Mouse (Mus musculus) MEL (cell line): ENCODE results near the gene Ppp1r27. TPM values are rescaled to one million over a fixed set of nuclear protein-coding genes. Genes with fewer than 3 reads are reported as not detected.

ENCODE experiments used
- DNase-seq: peaks from one replicate; pipeline ENCODE4 v3.0.0; 2011; ENCODE audit warnings: low read depth, low spot score
- H3K27ac ChIP-seq: 2 replicates; pipeline ENCODE4 v1.5.1; 2012; ENCODE audit warnings: low read depth, mild to moderate bottlenecking, control low read depth, low read length, moderate library complexity; ENCODE audit not compliant: control insufficient read depth
- H3K27me3 ChIP-seq, 2 experiments: fragments of 150-350 bp in 1 of 2; sonication (generic) in 1 of 2; 2 replicates each; pipeline ENCODE4 v1.6.1; 2012; ENCODE audit warnings: low read length in 2 of 2, mild to moderate bottlenecking in 2 of 2, improper control_type of control experiment in 1 of 2, moderate library complexity in 1 of 2; ENCODE audit not compliant: insufficient read depth in 2 of 2, control insufficient read depth in 1 of 2
- H3K36me3 ChIP-seq, 2 experiments: 2 replicates each; pipeline ENCODE4 v1.6.1; 2012 to 2014; ENCODE audit warnings: low read length in 2 of 2, improper control_type of control experiment in 1 of 2, inconsistent platforms in 1 of 2, mild to moderate bottlenecking in 1 of 2; ENCODE audit not compliant: insufficient read depth in 2 of 2, control insufficient read depth in 1 of 2
- H3K4me1 ChIP-seq, 2 experiments: fragments of 150-350 bp in 1 of 2; sonication (generic) in 1 of 2; 2 replicates each; pipeline ENCODE4 v1.6.1; 2012; ENCODE audit warnings: low read length in 2 of 2, improper control_type of control experiment in 1 of 2, mild to moderate bottlenecking in 1 of 2; ENCODE audit not compliant: insufficient read depth in 2 of 2, control insufficient read depth in 1 of 2
- H3K4me3 ChIP-seq, 2 experiments: fragments of 150-350 bp in 1 of 2; sonication (generic) in 1 of 2; 2 replicates each; pipeline ENCODE4 v1.5.1; 2012; ENCODE audit warnings: low read depth in 2 of 2, low read length in 2 of 2, mild to moderate bottlenecking in 2 of 2, moderate library complexity in 2 of 2, control low read depth in 1 of 2, improper control_type of control experiment in 1 of 2; ENCODE audit not compliant: control insufficient read depth in 1 of 2, insufficient read depth in 1 of 2
- H3K79me2 ChIP-seq: 2 replicates; pipeline ENCODE4 v1.6.1; 2012; ENCODE audit warnings: mild to moderate bottlenecking, low read length, moderate library complexity; ENCODE audit not compliant: control insufficient read depth, poor library complexity, insufficient read depth
- H3K9ac ChIP-seq: 2 replicates; pipeline ENCODE4 v1.6.1; 2012; ENCODE audit warnings: low read depth, mild to moderate bottlenecking, control low read depth, low read length, moderate library complexity; ENCODE audit not compliant: control insufficient read depth, poor library complexity, severe bottlenecking
- H3K9me3 ChIP-seq: fragments of 150-350 bp; sonication (generic); replicated peaks from 2 replicates; pipeline ENCODE4 v1.6.1; 2012; ENCODE audit warnings: mild to moderate bottlenecking, low read length, improper control_type of control experiment, moderate library complexity; ENCODE audit not compliant: insufficient read depth
- BHLHE40 ChIP-seq: IDR thresholded peaks from 2 replicates; pipeline ENCODE4 v1.6.1; 2012; ENCODE audit warnings: low read depth, mild to moderate bottlenecking, inconsistent platforms, low read length, improper control_type of control experiment, borderline replicate concordance
- CHD1 ChIP-seq: IDR thresholded peaks from 2 replicates; pipeline ENCODE4 v1.6.1; 2012; ENCODE audit warnings: low read depth, mild to moderate bottlenecking, inconsistent platforms, low read length, improper control_type of control experiment
- CTCF ChIP-seq, 3 experiments: IDR thresholded peaks in 2 of 3; conservative IDR thresholded peaks in 1 of 3; 2 replicates each; pipeline ENCODE4 v1.5.1; 2011 to 2012; ENCODE audit warnings: low read length in 3 of 3, low read depth in 2 of 3, mild to moderate bottlenecking in 2 of 3, improper control_type of control experiment in 1 of 3, inconsistent platforms in 1 of 3, mixed read lengths in 1 of 3, moderate library complexity in 1 of 3; ENCODE audit not compliant: control insufficient read depth in 1 of 3, insufficient read depth in 1 of 3, poor library complexity in 1 of 3, severe bottlenecking in 1 of 3
- ELF1 ChIP-seq: IDR thresholded peaks from 2 replicates; pipeline ENCODE4 v1.6.1; 2014; ENCODE audit warnings: low read depth, mild to moderate bottlenecking, inconsistent platforms, low read length, improper control_type of control experiment, moderate library complexity
- ETS1 ChIP-seq: IDR thresholded peaks from 2 replicates; pipeline ENCODE4 v1.6.1; 2012; ENCODE audit warnings: low read depth, mild to moderate bottlenecking, inconsistent platforms, low read length, improper control_type of control experiment, moderate library complexity
- GATA1 ChIP-seq: IDR thresholded peaks from 2 replicates; pipeline ENCODE4 v1.6.1; 2011; ENCODE audit warnings: low read depth, low read length, improper control_type of control experiment
- HCFC1 ChIP-seq: IDR thresholded peaks from 2 replicates; pipeline ENCODE4 v1.6.1; 2012; ENCODE audit warnings: low read depth, mild to moderate bottlenecking, inconsistent platforms, low read length, improper control_type of control experiment, moderate library complexity
- MAFK ChIP-seq: IDR thresholded peaks from 2 replicates; pipeline ENCODE4 v1.6.1; 2011; ENCODE audit warnings: low read depth, mild to moderate bottlenecking, low read length, improper control_type of control experiment, borderline replicate concordance
- NELFE ChIP-seq: IDR thresholded peaks from 2 replicates; pipeline ENCODE4 v1.6.1; 2011; ENCODE audit warnings: low read depth, low read length, improper control_type of control experiment
- POLR2A ChIP-seq, 2 experiments: IDR thresholded peaks; 2 replicates each; pipeline ENCODE4 v1.6.1; 2011 to 2012; ENCODE audit warnings: low read length in 2 of 2, mild to moderate bottlenecking in 2 of 2, control low read depth in 1 of 2, improper control_type of control experiment in 1 of 2, low read depth in 1 of 2, moderate library complexity in 1 of 2; ENCODE audit not compliant: control insufficient read depth in 1 of 2, insufficient read depth in 1 of 2, poor library complexity in 1 of 2
- POLR2AphosphoS2 ChIP-seq: IDR thresholded peaks from 2 replicates; pipeline ENCODE4 v1.6.1; 2011; ENCODE audit warnings: low read length, improper control_type of control experiment
- RAD21 ChIP-seq: IDR thresholded peaks from 2 replicates; pipeline ENCODE4 v1.6.1; 2011; ENCODE audit warnings: mild to moderate bottlenecking, low read depth, low read length, improper control_type of control experiment
- RCOR1 ChIP-seq: IDR thresholded peaks from 2 replicates; pipeline ENCODE4 v1.6.1; 2012; ENCODE audit warnings: low read depth, mild to moderate bottlenecking, inconsistent platforms, low read length, improper control_type of control experiment
- SIN3A ChIP-seq: IDR thresholded peaks from 2 replicates; pipeline ENCODE4 v1.6.1; 2012; ENCODE audit warnings: low read length, improper control_type of control experiment, inconsistent platforms
- TAL1 ChIP-seq: IDR thresholded peaks from 2 replicates; pipeline ENCODE4 v1.6.1; 2012; ENCODE audit warnings: mild to moderate bottlenecking, inconsistent platforms, low read length, moderate library complexity, mixed read lengths
- TBP ChIP-seq: IDR thresholded peaks from 2 replicates; pipeline ENCODE4 v1.8.0; 2011; ENCODE audit warnings: low read depth, low read length, improper control_type of control experiment
- TCF12 ChIP-seq: IDR thresholded peaks from 2 replicates; pipeline ENCODE4 v1.6.1; 2014; ENCODE audit warnings: low read depth, mild to moderate bottlenecking, inconsistent platforms, low read length, improper control_type of control experiment, moderate library complexity
- UBTF ChIP-seq: IDR thresholded peaks from 2 replicates; pipeline ENCODE4 v1.6.1; 2012; ENCODE audit warnings: low read depth, mild to moderate bottlenecking, inconsistent platforms, low read length, improper control_type of control experiment, moderate library complexity, borderline replicate concordance; ENCODE audit not compliant: insufficient read depth
- ZC3H11A ChIP-seq: IDR thresholded peaks from 2 replicates; pipeline ENCODE4 v1.6.1; 2012; ENCODE audit warnings: low read depth, mild to moderate bottlenecking, inconsistent platforms, low read length, improper control_type of control experiment
- ZKSCAN1 ChIP-seq: IDR thresholded peaks from 2 replicates; pipeline ENCODE4 v1.6.1; 2012; ENCODE audit warnings: low read depth, mild to moderate bottlenecking, inconsistent platforms, low read length, improper control_type of control experiment, moderate library complexity
- ZMIZ1 ChIP-seq: IDR thresholded peaks from 2 replicates; pipeline ENCODE4 v1.6.1; 2012; ENCODE audit warnings: low read depth, mild to moderate bottlenecking, inconsistent platforms, low read length, improper control_type of control experiment, moderate library complexity
- polyA plus RNA-seq, 2 experiments: library from polyadenylated mRNA; stranded (reverse) in 1 of 2; unstranded in 1 of 2; fragments of >175 nt in 1 of 2; fragments of >200 nt in 1 of 2; gene quantifications; 2 replicates each; pipeline versions ENCODE4 v1.2.1 to v1.2.4; 2012; ENCODE audit warnings: low replicate concordance in 2 of 2, low read depth in 1 of 2; ENCODE audit not compliant: insufficient read length in 2 of 2, insufficient read depth in 1 of 2, missing spikeins in 1 of 2
- total RNA-seq: library from RNA; depleted of rRNA; stranded (reverse); fragments of 300-350 nt; gene quantifications from 2 replicates; pipeline ENCODE4 v1.2.3, GENCODE M21; 2012; rRNA removed

Ppp1r27 gene
- total and polyA plus RNA-seq, 3 experiments: not detected

GRCm38 (mm10) chr11:120501018-120501417 lies 49.9 kb downstream of the Ppp1r27 start:
- Histone ChIP-seq H3K4me3 (no peak overlapping the region), H3K9me3 (no peaks in the 10 kb centered on the region)

GRCm38 (mm10) chr11:120500357-120500756 lies 50.6 kb downstream of the Ppp1r27 start:
- no peaks in the 10 kb centered on the region for H3K36me3 ChIP-seq
- H3K4me3 ChIP-seq: no peak overlapping the region
- no peaks in the 10 kb centered on the region for H3K9me3 ChIP-seq
- H3K9ac ChIP-seq: no peak overlapping the region
- H3K4me1 ChIP-seq: no peaks in the 10 kb centered on the region
- H3K27ac ChIP-seq: no peak overlapping the region
- no peaks in the 10 kb centered on the region for H3K79me2 ChIP-seq
- DNase-seq: no peak
- H3K27me3 ChIP-seq: no peaks in the 10 kb centered on the region; a peak in 1 of 4 replicates
- TF ChIP-seq SIN3A (no peak), ZMIZ1 (0 out of 2 replicates have a peak, but pooled peaks have one; percentile 44), TBP (no peak), CHD1 (no peak), CTCF (IDR thresholded peaks at IDR 0.05 in 2 of 3, conservative IDR thresholded peaks at IDR 0.05 in 1 of 3; ENCODE audit: control insufficient read depth in 1 of 3, insufficient read depth in 1 of 3, low read depth in 2 of 3, low read length in 3 of 3, poor library complexity in 1 of 3, severe bottlenecking in 1 of 3) (no peak), NELFE (no peak), TAL1 (peak; percentile 33), POLR2A (IDR thresholded peaks at IDR 0.05; ENCODE audit: control insufficient read depth in 1 of 2, insufficient read depth in 1 of 2, low read depth in 1 of 2, low read length in 2 of 2, poor library complexity in 1 of 2) (no peak), UBTF (no peak), ZC3H11A (no peak), MAFK (no peak), BHLHE40 (no peak), POLR2AphosphoS2 (peak; percentile 70; the same call in 1 of the 2 replicates), ZKSCAN1 (no peak), RCOR1 (peak; percentile 78), TCF12 (0 out of 2 replicates have a peak, but pooled peaks have one; percentile 21), ELF1 (no peak), GATA1 (peak; percentile 29; the same call in 1 of the 2 replicates)

More at GRCm38 (mm10) chr11:120501018-120501417, 49.9 kb downstream of the Ppp1r27 start:
- DNase-seq: no peak
- Histone ChIP-seq H3K27me3 (no peaks in the 10 kb centered on the region; a peak in 1 of 4 replicates), H3K27ac (no peak overlapping the region), H3K79me2 (no peaks in the 10 kb centered on the region), H3K4me1 (no peaks in the 10 kb centered on the region), H3K36me3 (no peaks in the 10 kb centered on the region), H3K9ac (no peak overlapping the region)
- TF ChIP-seq POLR2AphosphoS2 (peak; percentile 41), ETS1 (no peak), HCFC1 (no peak), RAD21 (no peak), ELF1 (no peak)

Other genes starting within 250 kb of the Ppp1r27 start
Only the 30 nearest of the 34 such genes appear.
- gene Actg1, start 202.6 kb downstream of the Ppp1r27 start, total RNA-seq: 1,328 and 1,871 TPM in 2 replicates
- 1,000 to 10,000 TPM in 1 of 2 experiments, 100 to 1,000 TPM in 1; 899 to 1,784 TPM for gene Actg1, start 202.6 kb downstream of the Ppp1r27 start, polyA plus RNA-seq
- 0.29 and 0.62 TPM in 2 replicates for gene Fscn2, start 189.6 kb downstream of the Ppp1r27 start, total RNA-seq
- under 1 TPM in 1 of 2 experiments, not detected in 1; 0.61 TPM for gene Fscn2, start 189.6 kb downstream of the Ppp1r27 start, polyA plus RNA-seq
- 34.9 and 45.7 TPM in 2 replicates for gene Faap100, start 172.4 kb downstream of the Ppp1r27 start, total RNA-seq
- gene Faap100, start 172.4 kb downstream of the Ppp1r27 start, polyA plus RNA-seq: 10 to 100 TPM in 1 of 2 experiments, not detected in 1; 27.1 TPM
- 77.4 and 88.3 TPM in 2 replicates for gene Nploc4, start 113.4 kb downstream of the Ppp1r27 start, total RNA-seq
- 100 to 1,000 TPM; 117 to 352 TPM for gene Nploc4, start 113.4 kb downstream of the Ppp1r27 start, polyA plus RNA-seq
- 0.20 and 0.65 TPM in 2 replicates for gene Tspan10, start 108.5 kb downstream of the Ppp1r27 start, total RNA-seq
- under 1 TPM in 1 of 2 experiments, not detected in 1; 0.29 TPM for gene Tspan10, start 108.5 kb downstream of the Ppp1r27 start, polyA plus RNA-seq
- 0.35 and 0.46 TPM in 2 replicates for gene Pde6g, start 97.6 kb downstream of the Ppp1r27 start, total RNA-seq
- under 1 TPM in 1 of 2 experiments, not detected in 1; 0.84 TPM for gene Pde6g, start 97.6 kb downstream of the Ppp1r27 start, polyA plus RNA-seq
- gene Oxld1, start 93.1 kb downstream of the Ppp1r27 start, total RNA-seq: 15.9 and 17.6 TPM in 2 replicates
- 10 to 100 TPM in 1 of 2 experiments, not detected in 1; 17.5 TPM for gene Oxld1, start 93.1 kb downstream of the Ppp1r27 start, polyA plus RNA-seq
- gene Ccdc137, start 93.0 kb downstream of the Ppp1r27 start, total RNA-seq: 66.1 and 104 TPM in 2 replicates
- 100 to 1,000 TPM in 1 of 2 experiments, not detected in 1; 116 TPM for gene Ccdc137, start 93.0 kb downstream of the Ppp1r27 start, polyA plus RNA-seq
- gene Arl16, start 83.5 kb downstream of the Ppp1r27 start, total RNA-seq: 19.8 and 20.8 TPM in 2 replicates
- gene Arl16, start 83.5 kb downstream of the Ppp1r27 start, polyA plus RNA-seq: 10 to 100 TPM in 1 of 2 experiments, not detected in 1; 20.0 TPM
- 401 and 457 TPM in 2 replicates for gene Mrpl12, start 66.5 kb downstream of the Ppp1r27 start, total RNA-seq
- 100 to 1,000 TPM; 374 to 461 TPM for gene Mrpl12, start 66.5 kb downstream of the Ppp1r27 start, polyA plus RNA-seq
- 40.4 and 52.0 TPM in 2 replicates for gene Slc25a10, start 59.3 kb downstream of the Ppp1r27 start, total RNA-seq
- gene Slc25a10, start 59.3 kb downstream of the Ppp1r27 start, polyA plus RNA-seq: 10 to 100 TPM in 1 of 2 experiments, not detected in 1; 53.6 TPM
- not detected in 2 replicates for gene Gcgr, start 20.4 kb downstream of the Ppp1r27 start, total RNA-seq
- not detected for gene Gcgr, start 20.4 kb downstream of the Ppp1r27 start, polyA plus RNA-seq
- gene Mcrip1, start 1.4 kb downstream of the Ppp1r27 start, total RNA-seq: 27.2 and 36.6 TPM in 2 replicates
- 10 to 100 TPM in 1 of 2 experiments, not detected in 1; 83.5 TPM for gene Mcrip1, start 1.4 kb downstream of the Ppp1r27 start, polyA plus RNA-seq
- 625 and 639 TPM in 2 replicates for gene P4hb, start 22.1 kb upstream of the Ppp1r27 start, total RNA-seq
- gene P4hb, start 22.1 kb upstream of the Ppp1r27 start, polyA plus RNA-seq: 1,000 to 10,000 TPM in 1 of 2 experiments, 100 to 1,000 TPM in 1; 563 to 1,152 TPM
- gene Arhgdia, start 30.5 kb upstream of the Ppp1r27 start, total RNA-seq: 364 and 367 TPM in 2 replicates
- gene Arhgdia, start 30.5 kb upstream of the Ppp1r27 start, polyA plus RNA-seq: 100 to 1,000 TPM; 601 to 821 TPM
- 1,072 and 1,078 TPM in 2 replicates for gene Alyref, start 47.2 kb upstream of the Ppp1r27 start, total RNA-seq
- 100 to 1,000 TPM in 1 of 2 experiments, not detected in 1; 600 TPM for gene Alyref, start 47.2 kb upstream of the Ppp1r27 start, polyA plus RNA-seq
- gene Anapc11, start 47.3 kb upstream of the Ppp1r27 start, total RNA-seq: 97.3 and 130 TPM in 2 replicates
- 100 to 1,000 TPM in 1 of 2 experiments, not detected in 1; 120 TPM for gene Anapc11, start 47.3 kb upstream of the Ppp1r27 start, polyA plus RNA-seq
- gene Npb, start 57.3 kb upstream of the Ppp1r27 start, total RNA-seq: 0.27 and 0.62 TPM in 2 replicates
- gene Npb, start 57.3 kb upstream of the Ppp1r27 start, polyA plus RNA-seq: 1 to 10 TPM in 1 of 2 experiments, not detected in 1; 1.7 TPM
- gene Pcyt2, start 66.8 kb upstream of the Ppp1r27 start, total RNA-seq: 71.8 and 86.7 TPM in 2 replicates
- 10 to 100 TPM in 1 of 2 experiments, not detected in 1; 87.3 TPM for gene Pcyt2, start 66.8 kb upstream of the Ppp1r27 start, polyA plus RNA-seq
- 61.6 and 78.2 TPM in 2 replicates for gene Sirt7, start 74.1 kb upstream of the Ppp1r27 start, total RNA-seq
- 10 to 100 TPM in 1 of 2 experiments, not detected in 1; 72.3 TPM for gene Sirt7, start 74.1 kb upstream of the Ppp1r27 start, polyA plus RNA-seq
- 26.5 and 29.7 TPM in 2 replicates for gene Mafg, start 82.5 kb upstream of the Ppp1r27 start, total RNA-seq
- gene Mafg, start 82.5 kb upstream of the Ppp1r27 start, polyA plus RNA-seq: 100 to 1,000 TPM in 1 of 2 experiments, 10 to 100 TPM in 1; 54.0 to 113 TPM
- 2.6 and 7.1 TPM in 2 replicates for gene Pycr1, start 92.6 kb upstream of the Ppp1r27 start, total RNA-seq
- 10 to 100 TPM in 1 of 2 experiments, not detected in 1; 15.3 TPM for gene Pycr1, start 92.6 kb upstream of the Ppp1r27 start, polyA plus RNA-seq
- not detected in 2 replicates for gene Myadml2, start 97.0 kb upstream of the Ppp1r27 start, total RNA-seq
- gene Myadml2, start 97.0 kb upstream of the Ppp1r27 start, polyA plus RNA-seq: not detected
- not detected in 2 replicates for gene Notum, start 110.0 kb upstream of the Ppp1r27 start, total RNA-seq
- gene Notum, start 110.0 kb upstream of the Ppp1r27 start, polyA plus RNA-seq: not detected
- gene Aspscr1, start 121.8 kb upstream of the Ppp1r27 start, total RNA-seq: 31.9 and 36.2 TPM in 2 replicates
- 10 to 100 TPM in 1 of 2 experiments, not detected in 1; 72.5 TPM for gene Aspscr1, start 121.8 kb upstream of the Ppp1r27 start, polyA plus RNA-seq
- 140 and 141 TPM in 2 replicates for gene Cenpx, start 162.6 kb upstream of the Ppp1r27 start, total RNA-seq
- 100 to 1,000 TPM in 1 of 2 experiments, not detected in 1; 206 TPM for gene Cenpx, start 162.6 kb upstream of the Ppp1r27 start, polyA plus RNA-seq
- gene Lrrc45, start 162.8 kb upstream of the Ppp1r27 start, total RNA-seq: 26.5 and 45.1 TPM in 2 replicates
- 10 to 100 TPM in 1 of 2 experiments, not detected in 1; 31.0 TPM for gene Lrrc45, start 162.8 kb upstream of the Ppp1r27 start, polyA plus RNA-seq
- gene Rac3, start 170.3 kb upstream of the Ppp1r27 start, total RNA-seq: 7.8 and 12.0 TPM in 2 replicates
- 10 to 100 TPM in 1 of 2 experiments, not detected in 1; 13.1 TPM for gene Rac3, start 170.3 kb upstream of the Ppp1r27 start, polyA plus RNA-seq
- gene Dcxr, start 176.1 kb upstream of the Ppp1r27 start, total RNA-seq: 12.0 and 14.1 TPM in 2 replicates
- 10 to 100 TPM in 1 of 2 experiments, not detected in 1; 12.2 TPM for gene Dcxr, start 176.1 kb upstream of the Ppp1r27 start, polyA plus RNA-seq
- not detected in 2 replicates for gene Cbr2, start 181.0 kb upstream of the Ppp1r27 start, total RNA-seq
- gene Cbr2, start 181.0 kb upstream of the Ppp1r27 start, polyA plus RNA-seq: not detected